Mouse (Mus musculus) embryo, embryonic 11 days (tissue): ENCODE measurements around the gene Abca12.

Experiments
- DNase-seq: peaks from one replicate; pipeline ENCODE4 v3.0.0-alpha.2; 2015

The Abca12 gene

GRCm38 (mm10) chr1:71330349-71330748 is 84.4 kb downstream of the Abca12 start:
- no peak for DNase-seq

GRCm38 (mm10) chr1:71312171-71312570 is 102.5 kb downstream of the Abca12 start:
- DNase-seq: no peak

- DNase-seq: no peak
Observed at GRCm38 (mm10) chr1:71310614-71311013, 104.1 kb downstream of the Abca12 start.

GRCm38 (mm10) chr1:71307362-71307761 is 107.3 kb downstream of the Abca12 start:
- peak; percentile 39 for DNase-seq

GRCm38 (mm10) chr1:71306196-71306595 is 108.5 kb downstream of the Abca12 start:
- DNase-seq: peak; percentile 8

- no peak for DNase-seq
Observed at GRCm38 (mm10) chr1:71304588-71304987, 110.1 kb downstream of the Abca12 start.

- DNase-seq: no peak
Observed at GRCm38 (mm10) chr1:71297021-71297420, 117.7 kb downstream of the Abca12 start.

DNA sequence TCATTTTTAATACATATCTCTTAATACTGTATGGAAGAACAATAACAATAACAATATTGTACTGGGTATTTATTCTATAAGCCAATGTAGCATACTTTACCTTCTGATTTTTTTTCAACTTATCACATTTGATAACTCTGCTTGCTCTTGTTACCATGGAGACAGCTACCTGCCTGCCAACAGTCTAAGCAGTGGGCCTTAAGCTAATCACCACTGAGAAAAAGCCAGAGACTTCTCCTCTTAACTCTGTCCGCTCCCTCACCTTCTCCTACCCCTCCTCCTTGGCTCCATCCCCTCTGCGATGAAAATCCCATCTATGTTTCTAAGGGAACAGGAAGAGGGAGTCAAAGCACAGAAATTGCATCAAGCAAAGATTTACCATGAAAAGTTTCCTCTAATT is 118.1 kb downstream of the Abca12 start:
- no peak for DNase-seq

GRCm38 (mm10) chr1:71291917-71292316 is 122.8 kb downstream of the Abca12 start:
- no peak for DNase-seq

DNA sequence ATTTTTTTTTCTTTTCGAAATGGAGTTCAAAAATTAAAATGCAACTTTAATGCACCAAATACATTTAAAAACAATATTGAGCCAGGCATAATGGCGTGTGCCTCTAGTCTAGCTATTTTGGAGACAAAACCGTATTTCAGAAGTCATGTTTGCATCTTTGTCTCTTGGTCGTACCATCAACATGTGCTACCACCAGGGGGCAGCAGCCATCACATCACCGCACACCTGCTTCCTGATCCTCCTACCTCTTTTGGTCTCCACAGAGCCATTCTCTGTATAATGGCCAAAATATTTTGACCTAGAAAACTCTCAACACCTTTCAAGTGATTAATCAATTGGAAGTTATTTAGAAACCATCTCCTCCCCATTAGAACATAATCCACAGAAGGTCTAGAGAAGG is 125.2 kb downstream of the Abca12 start:
- peak; percentile 67 for DNase-seq

- DNase-seq: peak; percentile 11
Observed at GRCm38 (mm10) chr1:71276940-71277339, 137.8 kb downstream of the Abca12 start.

- no peak for DNase-seq
Observed at GRCm38 (mm10) chr1:71272550-71272949, 142.2 kb downstream of the Abca12 start.

- DNase-seq: no peak
Observed at GRCm38 (mm10) chr1:71272077-71272476, 142.6 kb downstream of the Abca12 start.

GRCm38 (mm10) chr1:71270083-71270482 is 144.6 kb downstream of the Abca12 start:
- no peak for DNase-seq

DNA sequence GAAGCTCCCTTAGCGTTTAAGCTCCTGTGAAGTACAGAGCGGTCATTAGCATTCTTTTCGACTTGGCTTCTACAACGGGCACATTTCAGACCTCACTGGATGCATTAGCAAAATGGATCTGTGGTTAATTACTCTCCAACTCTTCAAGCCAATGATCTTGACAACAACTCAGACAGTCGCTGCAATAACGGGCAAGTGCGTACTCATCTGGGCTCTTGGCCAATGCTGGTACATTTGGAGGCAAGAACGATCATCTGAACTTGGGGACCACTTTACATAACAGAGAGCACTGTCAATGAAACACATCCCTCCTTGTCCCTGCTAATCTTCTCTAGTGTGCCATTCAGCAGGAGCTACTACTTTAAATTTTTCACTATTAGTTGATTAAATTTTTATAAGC is 148.1 kb downstream of the Abca12 start:
- no peak for DNase-seq

- DNase-seq: no peak
Observed at GRCm38 (mm10) chr1:71263532-71263931, 151.2 kb downstream of the Abca12 start.

- DNase-seq: no peak
Observed at GRCm38 (mm10) chr1:71244647-71245046, 170.1 kb downstream of the Abca12 start.

DNA sequence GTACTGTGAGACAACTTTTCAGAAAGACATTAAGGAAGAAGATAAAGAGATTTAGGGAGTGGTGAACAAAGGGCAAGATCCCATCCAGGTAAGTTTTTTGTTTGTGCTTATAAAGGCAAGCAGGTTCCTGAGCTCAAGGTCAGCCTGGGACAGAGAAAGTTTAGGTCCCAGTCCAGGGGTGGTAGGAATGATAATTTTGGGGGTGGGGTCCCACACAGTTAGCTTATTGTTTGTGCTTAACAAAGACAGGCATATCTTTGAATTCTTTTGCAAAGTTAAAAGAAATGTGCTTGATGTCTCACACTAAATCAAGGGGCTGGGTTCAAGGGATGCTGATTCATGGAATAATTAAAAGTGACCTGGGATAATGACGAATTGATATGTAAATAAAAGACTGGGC is 173.3 kb downstream of the Abca12 start:
- no peak for DNase-seq

GRCm38 (mm10) chr1:71239586-71239985 is 175.1 kb downstream of the Abca12 start:
- no peak for DNase-seq

DNA sequence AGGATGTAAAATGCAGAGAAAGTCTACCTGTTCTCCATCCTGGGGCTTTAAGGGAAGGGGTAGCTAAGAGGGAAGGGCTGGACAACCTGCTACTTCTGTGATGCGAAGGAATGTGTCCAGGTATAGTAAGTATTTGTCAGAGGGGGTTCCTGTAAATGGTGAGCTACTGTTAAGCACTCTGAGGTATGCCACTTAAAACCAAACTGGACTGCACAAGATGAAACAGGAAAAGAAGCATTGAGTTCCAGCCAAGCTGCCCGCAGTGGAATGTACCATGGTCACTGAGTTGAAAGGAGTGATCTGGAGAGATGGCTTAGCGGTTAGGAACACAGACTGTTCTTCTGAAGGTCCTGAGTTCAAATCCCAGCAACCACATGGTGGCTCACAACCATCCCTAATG is 179.4 kb downstream of the Abca12 start:
- no peak for DNase-seq

DNA sequence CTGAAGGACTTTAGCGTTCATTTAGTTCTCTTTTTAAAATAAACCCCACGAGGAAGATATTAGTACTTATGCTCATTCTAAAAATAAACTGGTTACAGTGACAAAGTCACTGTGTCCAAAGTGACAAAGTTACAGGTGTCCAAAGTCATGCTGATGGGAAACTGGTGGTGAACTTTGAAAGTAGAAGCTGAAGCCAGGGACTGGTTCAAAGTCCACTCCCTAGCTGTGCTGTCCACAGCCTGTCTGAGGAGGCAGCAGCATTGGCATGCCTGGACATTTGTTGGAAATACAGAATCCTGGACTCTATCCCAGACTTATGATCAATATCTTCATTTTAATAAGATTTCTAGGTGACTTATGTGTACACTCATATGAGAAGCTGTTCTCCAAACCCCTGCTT is 183.5 kb downstream of the Abca12 start:
- no peak for DNase-seq

DNA sequence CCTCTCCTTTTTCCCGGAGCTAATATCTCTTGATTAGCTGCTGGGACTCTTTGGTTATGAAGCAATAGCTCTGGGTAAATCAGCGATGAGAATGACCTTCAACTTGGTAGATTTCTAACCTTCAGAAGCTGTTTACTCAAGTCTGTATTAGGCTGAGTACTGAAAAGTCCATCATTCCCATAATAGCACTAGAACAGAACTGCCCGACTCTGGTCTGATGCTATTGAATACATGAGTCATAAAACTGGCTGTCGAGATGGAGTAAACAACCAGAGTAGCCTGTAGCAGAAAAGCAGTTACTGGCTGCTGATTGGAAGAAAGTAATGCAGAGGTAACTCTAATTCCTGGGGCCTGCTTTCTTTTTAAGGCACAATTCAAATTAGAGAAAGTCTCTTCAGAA is 211.1 kb downstream of the Abca12 start:
- DNase-seq: no peak

DNA sequence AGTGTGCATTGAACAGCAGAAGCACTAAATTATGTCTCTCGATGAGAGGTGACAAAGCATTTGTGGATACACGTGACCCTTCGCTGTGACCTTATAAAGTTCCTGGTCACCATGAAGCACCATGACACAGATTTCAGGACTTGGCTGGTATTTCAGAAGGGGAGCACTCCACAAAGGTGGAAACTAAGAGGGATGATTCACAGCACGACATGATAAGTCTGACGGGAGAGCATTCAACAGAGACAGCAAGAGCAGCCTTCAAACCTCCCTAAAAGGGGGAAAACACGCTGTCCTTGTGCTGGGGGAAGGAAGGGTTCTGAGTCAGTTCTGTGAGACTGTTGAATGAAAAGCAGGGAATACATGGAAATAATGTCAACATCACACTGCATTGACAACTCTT is 218.5 kb downstream of the Abca12 start:
- DNase-seq: no peak

- no peak for DNase-seq
Observed at GRCm38 (mm10) chr1:71195333-71195732, 219.4 kb downstream of the Abca12 start.

DNA sequence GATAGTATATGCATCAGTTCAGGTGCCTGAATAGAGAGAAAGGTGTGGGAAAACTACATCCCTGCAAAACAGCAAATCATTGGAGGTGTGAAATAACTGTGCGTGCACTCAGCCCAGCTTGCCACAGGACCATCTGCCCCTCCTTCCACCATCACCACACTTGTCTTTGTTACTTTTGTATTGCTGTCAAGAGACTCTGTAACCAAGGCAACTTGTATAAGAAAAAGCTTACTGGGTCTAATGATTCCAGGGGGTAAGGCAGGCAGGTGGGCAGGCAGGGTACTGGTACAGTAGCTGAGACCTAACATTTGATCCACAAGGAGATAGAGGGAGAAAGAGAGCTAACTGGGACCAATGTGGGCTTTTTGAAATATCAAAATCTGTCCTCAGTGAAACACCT is 220.8 kb downstream of the Abca12 start:
- DNase-seq: no peak
